Mouse (Mus musculus) central nervous system, embryonic 18 days (tissue): Measurements from ENCODE around the gene Olfr944. TPM values are rescaled to one million over a fixed set of nuclear protein-coding genes. Genes with fewer than 3 reads are reported as not detected.

Experiments
- polyA plus RNA-seq: library from polyadenylated mRNA; depleted of rRNA; stranded (reverse); fragments of >200 nt; gene quantifications from 2 replicates; pipeline ENCODE4 v1.2.3, GENCODE M21; 2012; rRNA removed

Gene Olfr944
- polyA plus RNA-seq: not detected in 2 replicates

GRCm38 (mm10) chr9:39201620-39202019 lies at the start of gene Olfr944:
TSS of gene Olfr944 (plus strand) at chr9:39201920.

DNA sequence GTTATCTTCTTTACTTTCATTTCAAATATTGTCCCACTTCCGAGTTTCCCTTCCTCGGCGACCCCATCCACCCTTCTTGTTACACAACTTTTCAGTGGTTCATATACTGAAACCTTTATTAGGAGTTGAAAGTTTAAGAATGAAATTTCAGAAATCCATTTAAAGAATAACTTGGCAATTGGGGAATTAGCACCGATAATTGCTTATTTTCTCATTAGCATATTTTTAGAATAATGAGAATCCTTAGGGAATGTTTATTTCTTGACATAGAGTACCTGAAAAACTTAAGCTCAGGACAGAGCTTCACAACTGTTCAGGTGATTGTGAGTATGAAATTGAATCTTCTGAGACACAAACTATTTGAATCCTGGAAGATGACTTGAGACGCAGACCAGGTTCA lies 35.7 kb upstream of the Olfr944 start, which contains the start of gene Olfr943:
Gene Olfr943 (plus strand): TSS at position 301 of the 400 bp plus-strand sequence.

GRCm38 (mm10) chr9:39249894-39250293 lies 48.2 kb downstream of the Olfr944 start, which contains the start of gene Olfr1537:
TSS of gene Olfr1537 (minus strand) at chr9:39249994.

Other genes starting within 250 kb of the Olfr944 start
- gene Olfr933, start 229.6 kb upstream of the Olfr944 start, polyA plus RNA-seq: not detected in 2 replicates
- not detected in 2 replicates for gene Olfr934, start 213.6 kb upstream of the Olfr944 start, polyA plus RNA-seq
- not detected in 2 replicates for gene Olfr935, start 202.2 kb upstream of the Olfr944 start, polyA plus RNA-seq
- gene Olfr146, start 178.5 kb upstream of the Olfr944 start, polyA plus RNA-seq: not detected in 2 replicates
- not detected in 2 replicates for gene Olfr937, start 137.0 kb upstream of the Olfr944 start, polyA plus RNA-seq
- gene Olfr938, start 123.0 kb upstream of the Olfr944 start, polyA plus RNA-seq: not detected in 2 replicates
- gene Olfr27, start 73.8 kb upstream of the Olfr944 start, polyA plus RNA-seq: not detected in 2 replicates
- gene Olfr943, start 35.6 kb upstream of the Olfr944 start, polyA plus RNA-seq: not detected in 2 replicates
- gene Olfr1537, start 48.1 kb downstream of the Olfr944 start, polyA plus RNA-seq: not detected in 2 replicates
- not detected in 2 replicates for gene Olfr945, start 74.9 kb downstream of the Olfr944 start, polyA plus RNA-seq
- gene Olfr948, start 124.1 kb downstream of the Olfr944 start, polyA plus RNA-seq: not detected in 2 replicates
- not detected in 2 replicates for gene Olfr951, start 185.5 kb downstream of the Olfr944 start, polyA plus RNA-seq
- not detected in 2 replicates for gene Olfr952, start 225.2 kb downstream of the Olfr944 start, polyA plus RNA-seq